Mouse (Mus musculus): ENCODE measurements at regions not wholly inside any gene's neighbourhood (a gene's known extent, or its start where the extent isn't known, plus 50 kb on each side); places are given as distances from the start of the nearest gene placed in this dataset.

GRCm38 (mm10) chr4:45657350-45657978 is 125.2 kb upstream of the Shb start:
- TF ChIP-seq USF1 (IDR thresholded peaks at IDR 0.05; ENCODE audit: low read depth, low read length) (no peak), CTCF (IDR thresholded peaks at IDR 0.05 in 2 of 3, conservative IDR thresholded peaks at IDR 0.05 in 1 of 3; ENCODE audit: control insufficient read depth in 1 of 3, insufficient read depth in 1 of 3, low read depth in 2 of 3, low read length in 3 of 3, poor library complexity in 1 of 3, severe bottlenecking in 1 of 3) (no peak), MEF2A (IDR thresholded peaks at IDR 0.05; ENCODE audit: extremely low read depth, insufficient replicate concordance, low read depth, low read length, poor library complexity, severe bottlenecking) (no peak), UBTF (IDR thresholded peaks at IDR 0.05; ENCODE audit: borderline replicate concordance, insufficient read depth, low read depth, low read length) (no peak), TBP (IDR thresholded peaks at IDR 0.05; ENCODE audit: low read depth, low read length) (no peak), GATA1 (IDR thresholded peaks at IDR 0.05; ENCODE audit: low read depth, low read length) (no peak), POLR2A (IDR thresholded peaks at IDR 0.05; ENCODE audit: control insufficient read depth in 1 of 2, insufficient read depth in 1 of 2, low read depth in 1 of 2, low read length in 2 of 2, poor library complexity in 1 of 2) (no peak), JUND (IDR thresholded peaks at IDR 0.05; ENCODE audit: low read depth, low read length) (no peak), POLR2AphosphoS5 (IDR thresholded peaks at IDR 0.05; ENCODE audit: borderline replicate concordance, low read depth, low read length) (no peak), MAZ (IDR thresholded peaks at IDR 0.05; ENCODE audit: low read depth, low read length) (no peak), HCFC1 (IDR thresholded peaks at IDR 0.05; ENCODE audit: low read depth, low read length) (no peak), ETS1 (IDR thresholded peaks at IDR 0.05; ENCODE audit: low read depth, low read length) (no peak), EP300 (IDR thresholded peaks at IDR 0.05; ENCODE audit: low read depth in 1 of 2, low read length in 2 of 2) (no peak)
